Mouse (Mus musculus) adrenal gland, adult 2 months (tissue): ENCODE measurements at regions not wholly inside any gene's neighbourhood (a gene's known extent, or its start where the extent isn't known, plus 50 kb on each side); places are given as distances from the start of the nearest gene placed in this dataset.
A peak's percentile ranks its signal among the peaks of the same experiment; 100 is the strongest.

ENCODE experiments used
- DNase-seq: peaks from one replicate; pipeline ENCODE4 v3.0.0; 2021

GRCm38 (mm10) chr17:45966736-45967135 is 65.4 kb downstream of the Vegfa start:
- DNase-seq, result no peak

- DNase-seq, result no peak
Measured at GRCm38 (mm10) chr17:45964031-45964430, 68.1 kb downstream of the Vegfa start.

- DNase-seq, result peak; percentile 27
Measured at GRCm38 (mm10) chr17:45963332-45963731, 68.8 kb downstream of the Vegfa start.

- peak; percentile 86 for DNase-seq
Measured at GRCm38 (mm10) chr17:45961626-45962319, 70.4 kb downstream of the Vegfa start.

- peak; percentile 85 for DNase-seq
Measured at GRCm38 (mm10) chr17:45958094-45958881, 73.9 kb downstream of the Vegfa start.

GRCm38 (mm10) chr17:45955481-45955880 is 76.7 kb downstream of the Vegfa start:
- peak; percentile 87 for DNase-seq

- peak; percentile 30 for DNase-seq
Measured at GRCm38 (mm10) chr17:45954824-45955223, 77.3 kb downstream of the Vegfa start.

GRCm38 (mm10) chr17:45953523-45953922 is 78.6 kb downstream of the Vegfa start:
- no peak for DNase-seq

GRCm38 (mm10) chr17:45950533-45951164 is 81.5 kb downstream of the Vegfa start:
- DNase-seq, result peak; percentile 87

- no peak for DNase-seq
Measured at GRCm38 (mm10) chr17:45949141-45949540, 83.0 kb downstream of the Vegfa start.

- no peak for DNase-seq
Measured at GRCm38 (mm10) chr17:45948314-45948935, 83.7 kb downstream of the Vegfa start.

- peak; percentile 58 for DNase-seq
Measured at GRCm38 (mm10) chr17:45945005-45945404, 87.2 kb downstream of the Vegfa start.

- DNase-seq, result no peak
Measured at GRCm38 (mm10) chr17:45943244-45943643, 88.9 kb downstream of the Vegfa start.

GRCm38 (mm10) chr17:45941890-45942375 is 90.2 kb downstream of the Vegfa start:
- DNase-seq, result no peak

GRCm38 (mm10) chr17:45940121-45940813 is 91.9 kb downstream of the Vegfa start:
- no peak for DNase-seq

- DNase-seq, result peak; percentile 22
Measured at GRCm38 (mm10) chr17:45938284-45938683, 93.9 kb downstream of the Vegfa start.

- DNase-seq, result no peak
Measured at GRCm38 (mm10) chr17:45936577-45936976, 95.6 kb downstream of the Vegfa start.

GRCm38 (mm10) chr17:45935291-45935690 is 96.9 kb downstream of the Vegfa start:
- no peak for DNase-seq

GRCm38 (mm10) chr17:45934002-45934401 is 98.2 kb downstream of the Vegfa start:
- DNase-seq, result no peak

- no peak for DNase-seq
Measured at GRCm38 (mm10) chr17:45933034-45933433, 99.1 kb downstream of the Vegfa start.

GRCm38 (mm10) chr17:45932611-45933010 is 99.6 kb downstream of the Vegfa start:
- DNase-seq, result no peak

GRCm38 (mm10) chr17:45929591-45929990 is 102.6 kb downstream of the Vegfa start:
- DNase-seq, result no peak
